Mouse (Mus musculus) ZHBTc4 (cell line): Measurements from ENCODE around the gene Esp18.

ENCODE experiments used
- DNase-seq: peaks from one replicate; pipeline ENCODE4 v3.0.0-alpha.2; 2011; ENCODE audit warnings: low read depth, low spot score

The Esp18 gene

DNA sequence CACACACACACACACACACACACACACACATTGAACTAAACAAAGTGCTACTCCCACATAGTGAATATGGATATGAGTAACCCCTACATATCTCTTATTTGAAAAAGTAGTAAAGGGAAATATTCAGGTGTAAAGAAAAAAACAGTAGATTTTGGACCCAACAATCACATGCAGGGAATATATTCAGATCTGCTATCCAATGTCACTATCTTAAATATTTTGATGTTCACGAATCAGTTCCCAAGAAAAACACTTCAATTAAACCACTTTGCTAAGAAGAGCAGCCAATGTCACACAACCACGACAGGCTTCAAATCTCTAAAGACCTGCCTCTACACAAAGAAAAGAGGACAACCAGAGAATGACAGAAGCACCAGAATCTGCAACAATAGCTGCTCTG lies at the start of gene Esp18:
Esp18 (plus strand) TSS at position 301 of the 400 bp plus-strand sequence.
- DNase-seq, result no peak

DNA sequence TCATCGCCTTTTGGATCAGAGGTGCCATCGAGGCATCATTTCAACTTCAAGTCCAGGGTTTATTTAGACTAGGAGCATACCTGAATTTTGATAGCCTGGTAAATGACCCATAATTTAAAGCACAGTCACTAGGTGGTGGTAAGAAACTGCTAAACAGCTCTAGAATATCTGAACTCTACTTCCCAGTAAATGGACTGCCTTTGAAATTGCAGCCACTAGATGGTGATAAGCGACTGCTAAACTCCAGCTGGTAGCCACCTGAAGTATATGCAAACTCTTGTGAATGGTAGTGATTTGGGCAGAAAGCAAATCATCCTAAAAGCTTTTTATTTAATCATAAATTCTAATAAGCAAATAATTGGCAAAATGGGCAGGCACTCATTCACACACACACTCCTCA lies 42.8 kb upstream of the Esp18 start:
- DNase-seq, result peak; percentile 34
